Mouse (Mus musculus) liver, adult 2 months (tissue): Measurements from ENCODE around the gene Rab8a. TPM values are rescaled to one million over a fixed set of nuclear protein-coding genes. Genes with fewer than 3 reads are reported as not detected.
"Not testable (repeated sequence)": the region's sequence is repeated elsewhere in the genome, so short reads cannot be mapped to it uniquely, and the experiment has no call there.

Experiments used
- DNase-seq: peaks from one replicate; pipeline ENCODE4 v3.0.0-alpha.2; 2011; ENCODE audit warnings: low read depth, low spot score; ENCODE audit errors: extremely low read depth
- H3K27ac ChIP-seq: fragments of 200-500 bp; replicated peaks from 2 replicates; pipeline ENCODE4 v1.5.1; 2012; ENCODE audit warnings: low read depth, mild to moderate bottlenecking, control low read depth, inconsistent platforms, low read length; ENCODE audit not compliant: insufficient read depth
- H3K27me3 ChIP-seq: fragments of 200-500 bp; 2 replicates; pipeline ENCODE4 v1.6.1; 2012; ENCODE audit warnings: mild to moderate bottlenecking, moderate library complexity, low read length, inconsistent platforms; ENCODE audit not compliant: control insufficient read depth, insufficient read depth
- H3K36me3 ChIP-seq: fragments of 200-500 bp; 2 replicates; pipeline ENCODE4 v1.6.1; 2012; ENCODE audit warnings: low read length, inconsistent platforms; ENCODE audit not compliant: control insufficient read depth, insufficient read depth
- H3K4me1 ChIP-seq: fragments of 200-500 bp; 2 replicates; pipeline ENCODE4 v1.6.1; 2011; ENCODE audit warnings: low read length; ENCODE audit not compliant: control insufficient read depth, insufficient read depth
- H3K4me3 ChIP-seq: fragments of 200-500 bp; 2 replicates; pipeline ENCODE4 v1.5.1; 2011; ENCODE audit warnings: low read depth, mild to moderate bottlenecking, control low read depth, low read length, moderate library complexity; ENCODE audit not compliant: insufficient read depth
- H3K79me2 ChIP-seq: fragments of 200-500 bp; 2 replicates; pipeline ENCODE4 v1.6.1; 2012; ENCODE audit warnings: inconsistent platforms, mild to moderate bottlenecking, low read length, moderate library complexity; ENCODE audit not compliant: control insufficient read depth, insufficient read depth
- H3K9ac ChIP-seq: fragments of 200-500 bp; 2 replicates; pipeline ENCODE4 v1.6.1; 2012; ENCODE audit warnings: low read depth, mild to moderate bottlenecking, control low read depth, inconsistent platforms, low read length
- CTCF ChIP-seq: fragments of 200-500 bp; IDR thresholded peaks from 2 replicates; pipeline ENCODE4 v1.5.1; 2011; ENCODE audit warnings: low read depth, low read length, control low read depth
- POLR2A ChIP-seq: fragments of 200-500 bp; IDR thresholded peaks from 2 replicates; pipeline ENCODE4 v1.6.1; 2011; ENCODE audit warnings: low read length, control low read depth; ENCODE audit not compliant: insufficient read depth; ENCODE audit errors: extremely low read depth
- WGBS: fragments of 180-500 bp; shearing (Covaris S2); methylation state at CpG from one replicate; pipeline ENCODE4 v1.1.7; 2018; 5-methylcytosine and 5-hydroxymethylcytosine counted together
- polyA plus RNA-seq: library from polyadenylated mRNA; depleted of rRNA; stranded (reverse); fragments of >200 nt; gene quantifications from 2 replicates; pipeline ENCODE4 v1.2.3, GENCODE M21; 2012; rRNA removed
- total RNA-seq: library from RNA; depleted of rRNA; stranded (reverse); fragments of >200 nt; gene quantifications from 2 replicates; pipeline ENCODE4 v1.2.3, GENCODE M21; 2014; rRNA removed

Rab8a gene
- 91.4 and 101 TPM in 2 replicates for total RNA-seq
- 27.5 and 61.4 TPM in 2 replicates for polyA plus RNA-seq

GRCm38 (mm10) chr8:72160707-72161697, at the start of gene Rab8a:
Gene Rab8a, plus strand, starts transcription at chr8:72161200.
- H3K27me3 ChIP-seq = no peaks in the 10 kb centered on the region
- H3K36me3 ChIP-seq = peaks cover 3% of the 10 kb centered on the region; the same call in 1 of the 2 replicates
- peak within 1 kb of the TSS; percentile 90 for H3K4me3 ChIP-seq
- TF ChIP-seq POLR2A (peak; percentile 81; the same call in 1 of the 2 replicates), CTCF (no peak)
- H3K4me1 ChIP-seq = peaks cover 11% of the 10 kb centered on the region
- peak within 1 kb of the TSS; percentile 91 for H3K9ac ChIP-seq
- WGBS = under 1% methylated on average over 82 of the region's 82 CpGs
- H3K79me2 ChIP-seq = peaks cover 31% of the 10 kb centered on the region; the same call in 1 of the 2 replicates
- peak within 1 kb of the TSS; percentile 87 for H3K27ac ChIP-seq
- DNase-seq = peak; percentile 99

GRCm38 (mm10) chr8:72112486-72112885, 48.5 kb upstream of the Rab8a start:
- no peak overlapping the region for H3K9ac ChIP-seq
- no peaks in the 10 kb centered on the region for H3K4me1 ChIP-seq
- H3K36me3 ChIP-seq = no peaks in the 10 kb centered on the region
- H3K79me2 ChIP-seq = no peaks in the 10 kb centered on the region
- TF ChIP-seq CTCF (peak; percentile 22; the same call in 1 of the 2 replicates), POLR2A (no peak)
- no peaks in the 10 kb centered on the region; the same call in 1 of the 2 replicates for H3K27me3 ChIP-seq
- 76% methylated on average over 3 of the region's 3 CpGs for WGBS
- DNase-seq = no peak
- no peak overlapping the region for H3K4me3 ChIP-seq
- H3K27ac ChIP-seq = no peak overlapping the region

- Histone ChIP-seq H3K79me2 (no peaks in the 10 kb centered on the region), H3K4me1 (no peaks in the 10 kb centered on the region), H3K36me3 (no peaks in the 10 kb centered on the region), H3K27ac (no peak overlapping the region), H3K9ac (no peak overlapping the region), H3K4me3 (no peak overlapping the region), H3K27me3 (no peaks in the 10 kb centered on the region; the same call in 1 of the 2 replicates)
- TF ChIP-seq POLR2A (no peak), CTCF (no peak)
- DNase-seq = no peak
- WGBS = 93% methylated on average over 2 of the region's 2 CpGs
Measured at GRCm38 (mm10) chr8:72115202-72115601, 45.8 kb upstream of the Rab8a start.

DNA sequence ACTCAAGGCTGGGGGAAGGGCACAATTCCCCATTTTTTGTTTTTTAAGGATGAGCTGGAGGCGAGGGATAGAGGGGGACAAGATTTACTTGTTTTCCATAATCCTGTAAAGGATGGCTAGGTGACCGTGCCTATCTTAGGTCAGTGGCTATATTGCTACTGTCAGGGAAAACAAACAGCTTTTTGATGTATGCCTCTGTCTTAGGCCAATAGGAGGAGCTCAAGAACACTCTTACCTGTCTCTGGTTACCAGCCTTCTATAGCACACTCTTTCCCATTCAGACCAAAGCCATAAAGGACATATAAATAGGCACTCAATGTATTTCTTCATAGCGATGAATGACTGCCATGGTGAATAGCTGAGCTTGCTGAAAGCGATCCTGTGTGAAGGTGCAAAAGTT, 42.4 kb upstream of the Rab8a start:
- Histone ChIP-seq H3K79me2 (no peaks in the 10 kb centered on the region), H3K4me1 (no peaks in the 10 kb centered on the region), H3K9ac (no peak overlapping the region), H3K27ac (no peak overlapping the region), H3K27me3 (no peaks in the 10 kb centered on the region), H3K36me3 (no peaks in the 10 kb centered on the region), H3K4me3 (no peak overlapping the region)
- DNase-seq = no peak
- 55% methylated on average over 4 of the region's 4 CpGs for WGBS
- TF ChIP-seq POLR2A (no peak), CTCF (no peak)

DNA sequence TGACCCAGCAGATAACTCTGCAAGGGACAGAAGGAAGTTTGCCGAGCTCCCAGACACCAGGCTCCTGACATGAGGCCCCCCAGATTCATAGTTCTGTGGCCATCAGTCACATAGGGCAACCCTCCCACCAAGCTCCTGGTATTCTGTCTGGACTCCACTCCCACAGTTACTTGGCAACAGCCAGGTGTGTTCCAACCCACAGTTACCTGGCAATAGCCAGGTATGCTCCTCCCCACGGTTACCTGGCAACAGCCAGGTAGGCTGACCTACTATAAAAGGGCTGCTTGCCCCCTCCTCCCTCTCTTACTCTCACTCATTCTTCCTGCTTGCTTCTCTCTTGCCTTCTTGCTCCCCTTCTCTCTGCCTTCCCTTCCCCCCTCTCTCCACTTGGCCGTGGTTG, 39.5 kb upstream of the Rab8a start:
- not testable (repeated sequence) for H3K9ac ChIP-seq, H3K4me3 ChIP-seq, DNase-seq, H3K79me2 ChIP-seq, H3K36me3 ChIP-seq, H3K4me1 ChIP-seq, H3K27ac ChIP-seq, H3K27me3 ChIP-seq
- 68% methylated on average over 3 of the region's 3 CpGs for WGBS

- H3K36me3 ChIP-seq = no peaks in the 10 kb centered on the region
- TF ChIP-seq CTCF (no peak), POLR2A (no peak)
- H3K79me2 ChIP-seq = no peaks in the 10 kb centered on the region
- H3K4me3 ChIP-seq = no peak overlapping the region
- WGBS = 98% methylated on average over 1 of the region's 1 CpGs
- no peak for DNase-seq
- H3K27ac ChIP-seq = no peak overlapping the region
- H3K4me1 ChIP-seq = no peaks in the 10 kb centered on the region
- no peaks in the 10 kb centered on the region for H3K27me3 ChIP-seq
- H3K9ac ChIP-seq = no peak overlapping the region
Measured at GRCm38 (mm10) chr8:72121997-72122396, 39.0 kb upstream of the Rab8a start.
